Mouse (Mus musculus): ENCODE measurements at regions not wholly inside any gene's neighbourhood (a gene's known extent, or its start where the extent isn't known, plus 50 kb on each side); places are given as distances from the start of the nearest gene placed in this dataset.

DNA sequence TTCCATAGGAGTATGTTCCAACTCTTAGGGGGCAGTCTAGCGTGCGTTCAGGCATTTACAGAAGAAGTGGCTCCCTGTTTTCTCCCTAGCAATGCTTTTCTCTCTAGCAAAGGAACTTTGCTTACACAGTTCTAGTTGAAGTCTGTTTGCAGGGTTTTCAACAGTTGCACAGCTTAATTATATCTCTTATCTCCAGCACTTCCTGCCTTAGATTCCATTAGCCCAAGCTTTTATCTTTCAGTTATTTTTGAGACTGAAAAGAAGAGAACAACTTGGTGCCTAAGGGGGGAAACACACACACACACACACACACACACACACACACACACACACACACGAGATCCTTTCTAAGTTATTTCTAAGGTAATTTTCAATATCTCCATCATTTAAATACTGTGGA, 1135.4 kb upstream of the 4931417E11Rik start:
- TF ChIP-seq POLR2A (IDR thresholded peaks at IDR 0.05; ENCODE audit: control insufficient read depth in 1 of 2, insufficient read depth in 1 of 2, low read depth in 1 of 2, low read length in 2 of 2, poor library complexity in 1 of 2), result no peak
- TF ChIP-seq NRF1 (IDR thresholded peaks at IDR 0.05; ENCODE audit: insufficient read depth, low read depth, low read length, poor library complexity, severe bottlenecking), result no peak
- no peak for TF ChIP-seq ZNF384 (IDR thresholded peaks at IDR 0.05; ENCODE audit: low read depth, low read length)
- TF ChIP-seq TBP (IDR thresholded peaks at IDR 0.05; ENCODE audit: low read depth, low read length), result no peak
- TF ChIP-seq ETS1 (IDR thresholded peaks at IDR 0.05; ENCODE audit: low read depth, low read length), result peak; percentile 45; the same call in 1 of the 2 replicates
- TF ChIP-seq CTCF (IDR thresholded peaks at IDR 0.05 in 2 of 3, conservative IDR thresholded peaks at IDR 0.05 in 1 of 3; ENCODE audit: control insufficient read depth in 1 of 3, insufficient read depth in 1 of 3, low read depth in 2 of 3, low read length in 3 of 3, poor library complexity in 1 of 3, severe bottlenecking in 1 of 3), result no peak
- no peak for TF ChIP-seq RAD21 (IDR thresholded peaks at IDR 0.05; ENCODE audit: low read depth, low read length)
- TF ChIP-seq CHD2 (IDR thresholded peaks at IDR 0.05; ENCODE audit: low read length), result no peak
